Mouse (Mus musculus): ENCODE measurements at regions not wholly inside any gene's neighbourhood (a gene's known extent, or its start where the extent isn't known, plus 50 kb on each side); places are given as distances from the start of the nearest gene placed in this dataset.

DNA sequence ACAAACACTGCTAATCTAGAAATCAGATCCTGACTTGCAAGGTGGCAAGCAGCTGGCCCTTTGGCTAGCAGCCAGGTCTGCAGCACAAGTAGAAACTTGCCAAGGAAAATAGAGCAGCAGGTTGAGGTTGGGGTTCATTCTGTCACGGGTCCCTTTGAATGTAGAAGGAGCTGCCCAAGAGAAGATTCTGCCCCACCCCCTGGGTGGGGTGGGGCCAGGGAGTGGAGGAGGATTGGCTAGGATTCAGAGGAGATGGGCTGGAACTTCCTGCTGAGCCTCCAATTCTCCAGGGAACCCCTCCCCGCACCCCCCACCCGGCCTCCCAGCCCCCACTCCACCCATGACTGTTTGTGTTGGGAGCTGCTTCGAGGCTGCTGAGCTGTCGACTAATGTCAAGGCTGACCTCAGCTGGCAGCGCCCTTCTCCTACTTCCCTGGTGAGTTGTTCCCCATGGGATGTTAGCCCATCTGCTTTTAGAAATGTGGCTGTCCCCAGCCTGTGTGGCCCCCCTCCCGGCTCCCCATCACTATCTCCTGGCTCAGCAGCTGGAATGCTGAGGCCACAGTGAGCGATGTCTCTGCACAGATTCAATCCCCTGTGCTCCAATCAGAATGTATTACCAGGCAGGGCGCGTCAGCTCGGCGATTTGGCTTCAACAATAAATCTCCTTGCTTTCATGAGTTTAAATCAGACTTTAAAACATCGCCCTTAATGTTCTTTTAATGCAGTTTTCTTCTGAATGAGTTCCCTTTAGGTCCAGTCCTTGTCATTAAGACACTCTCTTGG, 447.8 kb upstream of the Kif2a start:
- TF ChIP-seq POLR2A (IDR thresholded peaks at IDR 0.05; ENCODE audit: borderline replicate concordance, extremely low read depth, insufficient read depth, insufficient read length, poor library complexity, severe bottlenecking) (no peak), CTCF (IDR thresholded peaks at IDR 0.05; ENCODE audit: borderline replicate concordance, extremely low read depth, insufficient read depth, insufficient read length) (no peak)

All from brain, embryonic 14.5 days (tissue).